Mouse (Mus musculus) NIH3T3 (cell line): Measurements from ENCODE around the gene H2-Oa.

Source experiments
- DNase-seq: peaks from one replicate; pipeline ENCODE4 v3.0.0-alpha.2; 2012; ENCODE audit warnings: low read depth

Gene H2-Oa

GRCm38 (mm10) chr17:34092197-34092875 is at the start of gene H2-Oa:
Gene H2-Oa, plus strand, starts transcription at chr17:34092340.
- DNase-seq = no peak

GRCm38 (mm10) chr17:34045941-34046340 is 46.2 kb upstream of the H2-Oa start:
- no peak for DNase-seq

GRCm38 (mm10) chr17:34047404-34048050 is 44.6 kb upstream of the H2-Oa start:
- no peak for DNase-seq

- no peak for DNase-seq
Measured at GRCm38 (mm10) chr17:34057224-34057623, 34.9 kb upstream of the H2-Oa start.

- no peak for DNase-seq
Measured at GRCm38 (mm10) chr17:34068864-34069263, 23.3 kb upstream of the H2-Oa start.

GRCm38 (mm10) chr17:34072091-34072490 is 20.0 kb upstream of the H2-Oa start:
- DNase-seq = no peak

- DNase-seq = peak; percentile 85
Measured at GRCm38 (mm10) chr17:34075271-34075670, 16.9 kb upstream of the H2-Oa start.

GRCm38 (mm10) chr17:34077549-34077948 is 14.6 kb upstream of the H2-Oa start:
- DNase-seq = peak; percentile 93

GRCm38 (mm10) chr17:34078148-34078547 is 14.0 kb upstream of the H2-Oa start:
- no peak for DNase-seq

GRCm38 (mm10) chr17:34079002-34079401 is 13.1 kb upstream of the H2-Oa start:
- no peak for DNase-seq

GRCm38 (mm10) chr17:34079621-34080020 is 12.5 kb upstream of the H2-Oa start:
- DNase-seq = peak; percentile 61

GRCm38 (mm10) chr17:34083104-34083503 is 9.0 kb upstream of the H2-Oa start:
- DNase-seq = no peak

GRCm38 (mm10) chr17:34087386-34087785 is 4.8 kb upstream of the H2-Oa start:
- no peak for DNase-seq

- no peak for DNase-seq
Measured at GRCm38 (mm10) chr17:34088124-34088523, 4.0 kb upstream of the H2-Oa start.

- DNase-seq = no peak
Measured at GRCm38 (mm10) chr17:34090923-34091322, 1.2 kb upstream of the H2-Oa start.

- peak; percentile 70 for DNase-seq
Measured at GRCm38 (mm10) chr17:34093199-34093874, 1.2 kb downstream of the H2-Oa start.

- no peak for DNase-seq
Measured at GRCm38 (mm10) chr17:34094283-34095035, 2.3 kb downstream of the H2-Oa start.

GRCm38 (mm10) chr17:34096497-34097010 is 4.4 kb downstream of the H2-Oa start:
- no peak for DNase-seq

- no peak for DNase-seq
Measured at GRCm38 (mm10) chr17:34097272-34097671, 5.1 kb downstream of the H2-Oa start.

- no peak for DNase-seq
Measured at GRCm38 (mm10) chr17:34098709-34099479, 6.8 kb downstream of the H2-Oa start.

GRCm38 (mm10) chr17:34099531-34099930 is 7.4 kb downstream of the H2-Oa start:
- DNase-seq = no peak
